Mouse (Mus musculus) ES-E14 (cell line): ENCODE results near the gene Gpr161. TPM values are rescaled to one million over a fixed set of nuclear protein-coding genes. Genes with fewer than 3 reads are reported as not detected.

Source experiments
- DNase-seq: peaks from one replicate; pipeline ENCODE4 v3.0.0-alpha.2; 2013; ENCODE audit warnings: low read depth, low spot score
- H3K27ac ChIP-seq: 2 replicates; pipeline ENCODE4 v1.5.1; 2012; ENCODE audit warnings: low read depth, mild to moderate bottlenecking, low read length, moderate library complexity, mixed read lengths; ENCODE audit not compliant: poor library complexity, insufficient read depth, severe bottlenecking
- H3K36me3 ChIP-seq: 2 replicates; pipeline ENCODE4 v1.6.1; 2012; ENCODE audit warnings: mild to moderate bottlenecking, low read length, moderate library complexity, mixed read lengths; ENCODE audit not compliant: control insufficient read depth, poor library complexity, insufficient read depth, severe bottlenecking
- H3K4me1 ChIP-seq, 2 experiments: fragments of 150-350 bp in 1 of 2; sonication (generic) in 1 of 2; 2 replicates each; pipeline ENCODE4 v1.6.1; 2012; ENCODE audit warnings: low read length in 2 of 2, mild to moderate bottlenecking in 1 of 2, mixed read lengths in 1 of 2; ENCODE audit not compliant: control insufficient read depth in 2 of 2, insufficient read depth in 2 of 2, poor library complexity in 1 of 2
- H3K4me3 ChIP-seq, 2 experiments: fragments of 150-350 bp in 1 of 2; sonication (generic) in 1 of 2; 2 replicates each; pipeline ENCODE4 v1.5.1; 2012; ENCODE audit warnings: low read length in 2 of 2, low read depth in 1 of 2, mild to moderate bottlenecking in 1 of 2, mixed read lengths in 1 of 2; ENCODE audit not compliant: insufficient read depth in 1 of 2, poor library complexity in 1 of 2, severe bottlenecking in 1 of 2
- H3K9ac ChIP-seq: 2 replicates; pipeline ENCODE4 v1.6.1; 2012; ENCODE audit warnings: low read depth, mild to moderate bottlenecking, low read length, mixed read lengths; ENCODE audit not compliant: poor library complexity, insufficient read depth, severe bottlenecking
- H3K9me3 ChIP-seq: fragments of 150-350 bp; sonication (generic); 2 replicates; pipeline ENCODE4 v1.6.1; 2012; ENCODE audit warnings: low read depth, mild to moderate bottlenecking, low read length; ENCODE audit not compliant: control insufficient read depth, insufficient read depth
- CHD2 ChIP-seq: IDR thresholded peaks from 2 replicates; pipeline ENCODE4 v1.6.1; 2014; ENCODE audit warnings: mild to moderate bottlenecking, low read depth, low read length, inconsistent platforms
- HCFC1 ChIP-seq: IDR thresholded peaks from 2 replicates; pipeline ENCODE4 v1.6.1; 2012; ENCODE audit warnings: low read length, inconsistent platforms, borderline replicate concordance; ENCODE audit not compliant: insufficient read depth
- MAFK ChIP-seq: IDR thresholded peaks from 2 replicates; pipeline ENCODE4 v1.6.1; 2014; ENCODE audit warnings: mild to moderate bottlenecking, low read depth, low read length, inconsistent platforms; ENCODE audit not compliant: insufficient read depth
- ZC3H11A ChIP-seq: IDR thresholded peaks from 2 replicates; pipeline ENCODE4 v1.6.1; 2012; ENCODE audit warnings: low read depth, mild to moderate bottlenecking, inconsistent platforms, low read length, borderline replicate concordance
- ZNF384 ChIP-seq: IDR thresholded peaks from 2 replicates; pipeline ENCODE4 v1.6.1; 2012; ENCODE audit warnings: low read depth, low read length, inconsistent platforms
- in situ Hi-C, 2 experiments: fragments of 600-800 bp; cut with MboI; formaldehyde crosslinking; loops; one replicate each; pipeline ENCODE4 v1.15.1; 2025; ENCODE audit warnings: low sequenced_read_pairs in 2 of 2, inconsistent platforms in 1 of 2; ENCODE audit not compliant: unreplicated experiment in 2 of 2
- total RNA-seq: library from RNA; depleted of rRNA; stranded (reverse); fragments of 300-350 nt; gene quantifications from 2 replicates; pipeline ENCODE4 v1.2.3, GENCODE M21; 2012; rRNA removed

Gpr161 gene
- total RNA-seq, 1 experiment = 3.3 TPM

DNA sequence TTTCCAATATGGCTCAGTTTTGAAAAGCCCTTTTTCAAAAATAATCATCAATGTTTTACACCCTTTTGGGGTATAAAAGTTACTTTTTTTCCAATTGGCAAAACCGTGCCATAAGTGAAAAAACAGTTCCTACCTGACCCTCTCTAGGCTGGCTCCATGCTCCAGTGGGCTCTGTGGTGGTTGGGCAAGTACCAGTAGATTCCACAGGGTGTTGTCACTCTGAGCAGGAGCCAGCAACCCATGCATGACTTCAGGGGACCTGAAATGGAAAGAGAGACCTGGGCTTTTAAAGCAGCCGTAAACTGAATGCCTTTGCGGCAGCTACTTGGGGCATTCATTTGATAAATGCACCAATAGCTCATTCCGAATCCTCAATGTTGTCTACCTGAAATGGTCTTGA lies 75.4 kb downstream of the Gpr161 start:
- Histone ChIP-seq H3K9me3 (no peaks in the 10 kb centered on the region), H3K27ac (no peak overlapping the region), H3K4me1 (no peaks in the 10 kb centered on the region), H3K36me3 (no peaks in the 10 kb centered on the region), H3K9ac (no peak overlapping the region), H3K4me3 (no peak overlapping the region)
- in situ Hi-C loops = no loop called here
- no peak for TF ChIP-seq CHD2
- no peak for DNase-seq

DNA sequence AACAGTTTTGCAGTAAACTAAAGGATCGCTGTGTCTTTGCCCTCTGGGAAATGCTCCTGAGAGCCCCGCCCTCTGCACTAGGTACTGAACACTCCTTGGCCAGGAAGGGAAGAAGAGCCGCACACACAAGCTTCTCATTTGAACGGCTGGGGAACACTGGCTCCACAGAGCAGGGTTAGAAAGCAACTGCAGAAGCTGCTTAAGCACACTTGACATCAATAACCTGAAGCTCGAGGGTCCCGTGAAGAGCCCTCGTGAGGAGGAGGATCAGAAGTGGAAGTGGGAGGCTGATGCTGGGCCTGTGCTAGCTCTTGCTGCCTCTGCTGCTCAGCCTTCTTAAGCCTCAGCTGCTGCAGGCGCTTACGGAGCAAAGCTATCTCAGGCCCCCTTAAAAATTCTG lies 78.2 kb downstream of the Gpr161 start:
- Histone ChIP-seq H3K9ac (no peak overlapping the region), H3K9me3 (no peaks in the 10 kb centered on the region), H3K36me3 (no peaks in the 10 kb centered on the region), H3K27ac (no peak overlapping the region), H3K4me1 (no peaks in the 10 kb centered on the region), H3K4me3 (no peak overlapping the region)
- TF ChIP-seq HCFC1 (no peak), MAFK (no peak), ZC3H11A (no peak), CHD2 (no peak), ZNF384 (no peak)
- no peak for DNase-seq
- in situ Hi-C loops = no loop called here

Other genes with a start within 250 kb of the Gpr161 start
- not detected in 2 replicates for gene Tbx19, start 135.0 kb upstream of the Gpr161 start, total RNA-seq
- 15.0 and 23.8 TPM in 2 replicates for gene Sft2d2, start 101.4 kb upstream of the Gpr161 start, total RNA-seq
- 27.4 and 40.2 TPM in 2 replicates for gene Tiprl, start 58.8 kb upstream of the Gpr161 start, total RNA-seq
- gene Dcaf6, start 164.7 kb downstream of the Gpr161 start, total RNA-seq = 9.2 and 10.2 TPM in 2 replicates
- gene Mpc2, start 164.8 kb downstream of the Gpr161 start, total RNA-seq = 17.3 and 26.8 TPM in 2 replicates
- gene Adcy10, start 189.4 kb downstream of the Gpr161 start, total RNA-seq = 0.11 and 0.22 TPM in 2 replicates